Mouse (Mus musculus): Measurements from ENCODE around the gene Pdlim3. TPM values are rescaled to one million over a fixed set of nuclear protein-coding genes. Genes with fewer than 3 reads are reported as not detected.

Gene Pdlim3
- 0.17 TPM for polyA plus RNA-seq (2017; shearing (Covaris generic))

GRCm38 (mm10) chr8:45885202-45885685, at the start of gene Pdlim3:
TSS of gene Pdlim3 (plus strand) at chr8:45885461.

GRCm38 (mm10) chr8:45934582-45935014, 49.3 kb downstream of the Pdlim3 start, which contains the start of gene Ccdc110:
TSS of gene Ccdc110 (plus strand) at chr8:45934619.

Other genes starting within 250 kb of the Pdlim3 start
- gene Ccdc110, start 49.2 kb downstream of the Pdlim3 start, polyA plus RNA-seq (2017; shearing (Covaris generic)): not detected
- gene 1700029J07Rik, start 89.8 kb downstream of the Pdlim3 start, polyA plus RNA-seq (2017; shearing (Covaris generic)): 3.5 TPM
- 21.9 TPM for gene Ufsp2, start 90.1 kb downstream of the Pdlim3 start, polyA plus RNA-seq (2017; shearing (Covaris generic))
- gene Lrp2bp, start 113.8 kb downstream of the Pdlim3 start, polyA plus RNA-seq (2017; shearing (Covaris generic)): 0.29 TPM
- gene Ankrd37, start 120.2 kb downstream of the Pdlim3 start, polyA plus RNA-seq (2017; shearing (Covaris generic)): 32.7 TPM

All from effector memory CD4-positive, alpha-beta T cell, adult 7 months (primary cell).